Mouse (Mus musculus) lung, embryonic 15.5 days (tissue): ENCODE measurements around the gene Myo18a. TPM values are rescaled to one million over a fixed set of nuclear protein-coding genes. Genes with fewer than 3 reads are reported as not detected.
"Not testable (repeated sequence)": the region's sequence is repeated elsewhere in the genome, so short reads cannot be mapped to it uniquely, and the experiment has no call there.

Experiments used
- ATAC-seq: fragments of 200-750 bp; cut with Nextera tagmentation; 2 replicates; pipeline ENCODE4 v1.8.0; 2017; ENCODE audit warnings: moderate number of reproducible peaks, borderline replicate concordance; ENCODE audit not compliant: low FRiP score, low TSS enrichment; ENCODE audit errors: extremely low read depth
- H3K27ac ChIP-seq: fragments of 300-500 bp; sonication (generic); 2 replicates; pipeline ENCODE4 v1.5.1; 2015; ENCODE audit warnings: moderate library complexity, mild to moderate bottlenecking, inconsistent platforms
- H3K27me3 ChIP-seq: fragments of 300-500 bp; sonication (generic); 2 replicates; pipeline ENCODE4 v1.6.1; 2015; ENCODE audit warnings: inconsistent platforms
- H3K36me3 ChIP-seq: fragments of 300-500 bp; sonication (generic); 2 replicates; pipeline ENCODE4 v1.6.1; 2015; ENCODE audit warnings: inconsistent platforms
- H3K4me1 ChIP-seq: fragments of 300-500 bp; sonication (generic); 2 replicates; pipeline ENCODE4 v1.6.1; 2015; ENCODE audit warnings: inconsistent platforms
- H3K4me2 ChIP-seq: fragments of 300-500 bp; sonication (generic); 2 replicates; pipeline ENCODE4 v1.6.1; 2015; ENCODE audit warnings: inconsistent platforms, mild to moderate bottlenecking, moderate library complexity
- H3K4me3 ChIP-seq: fragments of 300-500 bp; sonication (generic); 2 replicates; pipeline ENCODE4 v1.5.1; 2015; ENCODE audit warnings: mild to moderate bottlenecking, inconsistent platforms
- H3K9ac ChIP-seq: fragments of 300-500 bp; sonication (generic); 2 replicates; pipeline ENCODE4 v1.6.1; 2015; ENCODE audit warnings: inconsistent platforms
- H3K9me3 ChIP-seq: fragments of 300-500 bp; sonication (generic); 2 replicates; pipeline ENCODE4 v1.6.1; 2016; ENCODE audit warnings: inconsistent platforms
- WGBS: fragments of 180-500 bp; shearing (Covaris S2); methylation state at CpG from one replicate; pipeline ENCODE4 v1.1.7; 2015; 5-methylcytosine and 5-hydroxymethylcytosine counted together
- polyA plus RNA-seq: library from polyadenylated mRNA; unstranded; fragments of >200 nt; fragmentation: Nextera tagmentation; extraction: Ambion mirVana; gene quantifications from 2 replicates; pipeline ENCODE4 v1.2.1, GENCODE M21; 2015

Myo18a gene
- 37.8 and 46.2 TPM in 2 replicates for polyA plus RNA-seq

GRCm38 (mm10) chr11:77762783-77763672 lies at the start of gene Myo18a:
Gene Myo18a (plus strand): TSS chr11:77763246.
- Histone ChIP-seq H3K9me3 (no peaks in the 10 kb centered on the region), H3K4me2 (peak within 1 kb of the TSS; percentile 81), H3K4me1 (peaks cover 42% of the 10 kb centered on the region), H3K9ac (peak within 1 kb of the TSS; percentile 90), H3K36me3 (no peaks in the 10 kb centered on the region), H3K27me3 (no peaks in the 10 kb centered on the region), H3K27ac (peak within 1 kb of the TSS; percentile 91), H3K4me3 (peak within 1 kb of the TSS; percentile 89)
- peak; percentile 81 for ATAC-seq
- 1% methylated on average over 57 of the region's 79 CpGs for WGBS

- Histone ChIP-seq H3K27ac (no peak overlapping the region), H3K36me3 (peaks cover 10% of the 10 kb centered on the region)
- no peak for ATAC-seq
Observed at GRCm38 (mm10) chr11:77713736-77714135, 49.3 kb upstream of the Myo18a start.

DNA sequence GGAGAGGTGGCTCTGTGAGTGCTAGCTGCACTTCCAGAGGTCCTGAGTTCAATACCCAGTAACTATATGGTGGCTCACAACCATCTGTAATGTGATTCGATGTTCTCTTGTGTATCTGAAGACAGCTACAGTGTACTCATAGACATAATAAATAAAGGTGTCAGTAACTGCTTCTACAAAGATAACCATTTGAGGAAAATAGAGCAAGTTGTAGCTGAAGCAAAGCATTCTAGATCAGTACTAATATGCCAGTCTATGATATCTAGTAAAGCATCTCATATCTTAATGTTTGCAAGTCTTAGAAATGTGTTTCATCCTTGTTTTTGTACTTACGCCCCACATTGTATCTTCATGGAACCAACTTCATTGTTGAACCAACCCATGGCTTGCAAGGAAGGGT lies 44.0 kb upstream of the Myo18a start:
- H3K9ac ChIP-seq: no peak overlapping the region
- no peak overlapping the region for H3K27ac ChIP-seq
- WGBS: 93% methylated on average over 2 of the region's 2 CpGs
- no peaks in the 10 kb centered on the region for H3K27me3 ChIP-seq
- H3K36me3 ChIP-seq: peaks cover 3% of the 10 kb centered on the region
- H3K4me3 ChIP-seq: no peak overlapping the region
- no peaks in the 10 kb centered on the region for H3K4me1 ChIP-seq
- H3K9me3 ChIP-seq: no peaks in the 10 kb centered on the region
- no peak for ATAC-seq
- H3K4me2 ChIP-seq: no peak overlapping the region

More at GRCm38 (mm10) chr11:77713736-77714135, 49.3 kb upstream of the Myo18a start:
- Histone ChIP-seq H3K4me1 (no peaks in the 10 kb centered on the region), H3K4me2 (no peak overlapping the region), H3K4me3 (no peak overlapping the region), H3K27me3 (no peaks in the 10 kb centered on the region), H3K9me3 (no peaks in the 10 kb centered on the region), H3K9ac (no peak overlapping the region)
- WGBS: 88% methylated on average over 3 of the region's 3 CpGs

- Histone ChIP-seq H3K36me3 (peaks cover 3% of the 10 kb centered on the region), H3K4me2 (no peak overlapping the region), H3K27me3 (no peaks in the 10 kb centered on the region), H3K9ac (no peak overlapping the region), H3K4me3 (no peak overlapping the region), H3K27ac (no peak overlapping the region), H3K4me1 (no peaks in the 10 kb centered on the region), H3K9me3 (no peaks in the 10 kb centered on the region)
- no peak for ATAC-seq
- WGBS: 81% methylated on average over 4 of the region's 4 CpGs
Observed at GRCm38 (mm10) chr11:77721389-77721788, 41.7 kb upstream of the Myo18a start.

DNA sequence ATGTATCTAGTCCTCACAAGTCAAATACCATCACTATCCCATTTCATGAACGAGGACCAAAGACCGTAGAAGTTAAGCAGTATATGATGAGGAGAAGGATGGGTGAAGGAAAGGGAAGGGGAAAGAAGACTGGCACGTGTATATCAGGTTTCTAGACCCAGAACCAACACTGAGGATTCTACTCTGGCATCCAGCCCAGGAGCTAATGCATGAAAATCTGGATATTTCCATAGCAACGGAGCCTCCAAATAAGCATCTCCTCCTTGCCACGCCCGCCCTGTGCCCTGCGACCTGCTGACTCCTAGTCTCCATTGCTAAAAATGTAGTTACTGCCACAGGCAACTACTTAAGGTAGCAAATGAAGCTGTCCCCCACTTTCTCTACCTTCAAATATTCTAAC lies 38.3 kb upstream of the Myo18a start:
- H3K9me3 ChIP-seq: no peaks in the 10 kb centered on the region
- H3K4me2 ChIP-seq: no peak overlapping the region
- 79% methylated on average over 7 of the region's 7 CpGs for WGBS
- ATAC-seq: no peak
- H3K27ac ChIP-seq: no peak overlapping the region
- H3K4me1 ChIP-seq: no peaks in the 10 kb centered on the region
- H3K36me3 ChIP-seq: no peaks in the 10 kb centered on the region
- H3K4me3 ChIP-seq: no peak overlapping the region
- H3K27me3 ChIP-seq: no peaks in the 10 kb centered on the region
- H3K9ac ChIP-seq: no peak overlapping the region

DNA sequence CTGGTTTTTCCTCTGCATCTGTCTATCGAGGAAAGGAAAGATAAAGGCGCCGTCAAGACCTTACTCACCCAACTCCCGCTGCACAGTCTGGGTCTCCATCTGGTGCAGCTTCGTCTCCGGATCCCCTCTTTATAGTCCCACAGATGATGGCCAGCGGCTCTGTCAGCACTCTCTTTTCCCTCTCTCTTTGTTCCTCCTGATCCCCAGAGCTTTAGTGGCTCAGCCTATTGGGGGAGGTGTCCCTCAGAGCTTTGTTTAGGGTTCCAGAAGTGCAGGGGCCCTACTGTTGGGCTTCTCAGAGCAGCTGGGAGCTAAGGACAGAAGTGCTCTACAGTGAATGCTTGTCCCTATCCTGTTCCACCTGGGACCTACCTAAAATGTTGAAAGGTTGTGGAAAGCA lies 37.9 kb upstream of the Myo18a start, which contains the start of gene Cryba1:
Cryba1 (minus strand) TSS at position 101 of the 400 bp plus-strand sequence.
- Histone ChIP-seq H3K36me3 (no peaks in the 10 kb centered on the region), H3K27ac (no peak within 1 kb of the TSS), H3K4me2 (no peak within 1 kb of the TSS), H3K9ac (no peak within 1 kb of the TSS), H3K4me3 (no peak within 1 kb of the TSS), H3K27me3 (no peaks in the 10 kb centered on the region), H3K4me1 (no peaks in the 10 kb centered on the region), H3K9me3 (no peaks in the 10 kb centered on the region)
- no peak for ATAC-seq
- WGBS: 64% methylated on average over 7 of the region's 7 CpGs

DNA sequence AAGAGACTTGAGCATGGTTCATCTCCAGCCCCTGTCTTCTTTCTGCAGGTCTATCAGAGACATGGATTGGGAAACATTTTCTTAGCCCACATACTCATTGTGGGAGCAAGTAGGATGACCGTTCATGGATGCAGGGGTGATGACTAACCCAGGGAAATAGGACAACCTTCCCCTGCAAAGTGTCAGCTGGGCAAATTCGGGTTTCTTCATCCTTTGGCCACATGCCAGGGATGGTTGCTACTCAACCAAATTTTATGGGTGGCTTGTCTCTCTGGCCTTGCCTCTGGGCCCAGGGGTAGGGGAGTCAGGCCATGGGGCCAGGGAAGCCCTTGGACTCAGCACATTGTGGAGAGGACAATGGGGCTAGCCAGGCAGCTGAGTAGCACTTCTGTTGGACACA lies 34.5 kb upstream of the Myo18a start:
- no peak overlapping the region for H3K4me3 ChIP-seq
- no peaks in the 10 kb centered on the region for H3K27me3 ChIP-seq
- 54% methylated on average over 2 of the region's 2 CpGs for WGBS
- H3K36me3 ChIP-seq: no peaks in the 10 kb centered on the region
- H3K4me2 ChIP-seq: no peak overlapping the region
- H3K27ac ChIP-seq: no peak overlapping the region
- no peaks in the 10 kb centered on the region for H3K4me1 ChIP-seq
- ATAC-seq: no peak
- no peak overlapping the region for H3K9ac ChIP-seq
- H3K9me3 ChIP-seq: no peaks in the 10 kb centered on the region

GRCm38 (mm10) chr11:77737289-77737688 lies 25.8 kb upstream of the Myo18a start:
- no peak for ATAC-seq

DNA sequence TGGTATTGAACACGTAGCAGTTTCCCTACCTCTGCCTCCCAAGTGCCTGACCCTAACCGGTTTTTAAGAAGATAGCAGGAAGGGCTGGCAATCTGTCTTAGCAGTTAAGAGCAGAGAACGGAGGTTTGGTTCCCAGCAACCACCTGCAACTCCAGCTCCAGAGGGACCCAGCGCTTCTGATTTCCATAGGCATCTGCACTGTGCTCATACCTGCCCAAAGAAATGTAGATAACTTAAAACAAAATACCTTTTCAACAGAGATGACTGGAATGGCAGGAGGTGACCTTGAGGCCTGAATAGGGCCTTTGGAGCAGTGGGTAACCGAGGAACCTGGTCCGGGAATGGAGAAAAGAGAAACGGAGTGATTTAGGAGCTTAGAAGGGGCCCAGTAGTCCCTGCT lies 24.5 kb upstream of the Myo18a start:
- no peaks in the 10 kb centered on the region for H3K9me3 ChIP-seq
- WGBS: 46% methylated on average over 7 of the region's 7 CpGs

More at GRCm38 (mm10) chr11:77737289-77737688, 25.8 kb upstream of the Myo18a start:
- Histone ChIP-seq H3K9ac (no peak overlapping the region), H3K4me1 (no peaks in the 10 kb centered on the region), H3K27ac (no peak overlapping the region), H3K4me3 (no peak overlapping the region), H3K4me2 (no peak overlapping the region), H3K9me3 (no peaks in the 10 kb centered on the region), H3K27me3 (no peaks in the 10 kb centered on the region), H3K36me3 (no peaks in the 10 kb centered on the region)
- 3% methylated on average over 6 of the region's 6 CpGs for WGBS

DNA sequence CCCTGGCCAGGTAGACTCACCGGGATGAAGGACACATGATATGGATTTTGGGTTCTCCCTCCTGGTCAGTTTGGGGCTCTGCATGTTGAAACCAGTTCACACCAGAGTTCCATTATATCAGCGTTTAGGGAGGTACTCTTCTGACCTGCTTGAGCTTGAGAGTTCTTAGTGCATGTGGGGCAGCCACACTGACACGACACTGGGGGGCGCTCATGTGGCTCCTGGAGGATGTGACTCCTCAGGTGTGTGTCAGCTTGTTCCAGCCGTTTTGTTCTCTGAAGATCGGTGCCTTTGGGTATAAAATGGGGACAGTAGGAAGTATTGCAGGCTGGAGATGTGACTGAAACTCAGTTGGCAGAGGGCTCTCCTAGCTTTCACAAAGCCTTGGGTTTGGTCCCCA lies 19.1 kb upstream of the Myo18a start:
- no peak for ATAC-seq
- H3K4me2 ChIP-seq: no peak overlapping the region
- no peak overlapping the region for H3K9ac ChIP-seq
- H3K9me3 ChIP-seq: no peaks in the 10 kb centered on the region
- no peak overlapping the region for H3K27ac ChIP-seq
- no peaks in the 10 kb centered on the region for H3K4me1 ChIP-seq
- H3K4me3 ChIP-seq: no peak overlapping the region
- WGBS: 28% methylated on average over 6 of the region's 6 CpGs
- H3K27me3 ChIP-seq: no peaks in the 10 kb centered on the region
- no peaks in the 10 kb centered on the region for H3K36me3 ChIP-seq

More for the DNA sequence above, 24.5 kb upstream of the Myo18a start:
- Histone ChIP-seq H3K4me2 (no peak overlapping the region), H3K27me3 (no peaks in the 10 kb centered on the region), H3K9ac (no peak overlapping the region), H3K4me3 (no peak overlapping the region), H3K4me1 (no peaks in the 10 kb centered on the region), H3K36me3 (no peaks in the 10 kb centered on the region), H3K27ac (no peak overlapping the region)
- no peak for ATAC-seq

DNA sequence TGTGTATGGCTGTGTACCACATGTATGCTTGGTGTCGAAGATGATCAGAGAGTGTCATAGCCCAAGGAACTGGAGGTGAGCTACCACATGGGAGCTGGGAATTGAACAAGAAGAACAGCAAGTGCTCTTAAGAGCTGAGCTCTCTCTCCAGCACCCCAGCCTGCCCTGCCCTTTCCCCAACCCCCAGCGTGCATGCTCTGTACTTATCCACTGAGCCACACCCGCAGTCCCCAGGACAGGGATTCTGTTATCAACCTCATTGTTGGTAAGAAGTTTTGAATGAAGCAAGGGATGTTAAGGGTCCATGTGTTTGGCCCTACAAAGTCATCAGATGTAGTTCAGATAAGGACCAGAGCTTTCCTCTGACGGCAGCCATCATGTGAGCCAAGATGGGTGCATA lies 16.4 kb upstream of the Myo18a start:
- Histone ChIP-seq H3K9ac (no peak overlapping the region), H3K27ac (no peak overlapping the region), H3K4me1 (no peaks in the 10 kb centered on the region), H3K4me2 (no peak overlapping the region), H3K27me3 (no peaks in the 10 kb centered on the region), H3K9me3 (no peaks in the 10 kb centered on the region), H3K36me3 (no peaks in the 10 kb centered on the region), H3K4me3 (no peak overlapping the region)
- 82% methylated on average over 4 of the region's 4 CpGs for WGBS
- no peak for ATAC-seq

DNA sequence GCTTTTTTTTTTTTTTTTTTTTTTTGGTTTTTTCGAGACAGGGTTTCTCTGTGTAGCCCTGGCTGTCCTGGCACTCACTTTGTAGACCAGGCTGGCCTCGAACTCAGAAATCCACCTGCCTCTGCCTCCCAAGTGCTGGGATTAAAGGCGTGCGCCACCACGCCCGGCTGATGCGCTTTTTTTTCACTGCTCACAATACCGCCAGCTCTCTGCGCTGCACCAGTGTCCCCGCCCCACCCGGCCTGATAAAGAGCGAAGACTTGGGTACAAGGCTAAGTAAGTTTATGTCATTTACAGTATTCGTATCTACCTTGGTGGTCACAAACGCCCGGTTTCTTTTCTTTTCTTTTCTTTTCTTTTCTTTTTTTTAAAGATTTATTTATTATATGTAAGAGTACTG lies 15.9 kb upstream of the Myo18a start:
- H3K4me2 ChIP-seq, H3K4me1 ChIP-seq, ATAC-seq, H3K9ac ChIP-seq, H3K4me3 ChIP-seq, H3K27me3 ChIP-seq, H3K9me3 ChIP-seq, H3K36me3 ChIP-seq, H3K27ac ChIP-seq: not testable (repeated sequence)
- WGBS: 91% methylated on average over 14 of the region's 15 CpGs
